Mouse (Mus musculus) CH12.LX (cell line): ENCODE measurements at regions not wholly inside any gene's neighbourhood (a gene's known extent, or its start where the extent isn't known, plus 50 kb on each side); places are given as distances from the start of the nearest gene placed in this dataset.

ENCODE experiments used
- DNase-seq: peaks from one replicate; pipeline ENCODE4 v3.0.0-alpha.2; 2013; ENCODE audit errors: extremely low read depth
- H3K27ac ChIP-seq: 2 replicates; pipeline ENCODE4 v1.5.1; 2012; ENCODE audit warnings: low read depth, mild to moderate bottlenecking, control low read depth, moderate library complexity; ENCODE audit not compliant: insufficient read depth
- H3K27me3 ChIP-seq: replicated peaks from 2 replicates; pipeline ENCODE3; 2012; ENCODE audit warnings: inconsistent platforms
- H3K36me3 ChIP-seq, 2 experiments: replicated peaks in 1 of 2; 2 replicates each; pipeline versions ENCODE3 to v1.6.1; 2012; ENCODE audit warnings: inconsistent platforms in 1 of 2, low read length in 1 of 2, mild to moderate bottlenecking in 1 of 2, mixed read lengths in 1 of 2, moderate library complexity in 1 of 2; ENCODE audit not compliant: control insufficient read depth in 1 of 2, insufficient read depth in 1 of 2
- H3K4me1 ChIP-seq, 2 experiments: 2 replicates each; pipeline ENCODE4 v1.6.1; 2012; ENCODE audit warnings: inconsistent platforms in 1 of 2, moderate library complexity in 1 of 2; ENCODE audit not compliant: insufficient read depth in 2 of 2, control insufficient read depth in 1 of 2
- H3K4me2 ChIP-seq: 2 replicates; pipeline ENCODE4 v1.6.1; 2012; ENCODE audit warnings: low read depth, mild to moderate bottlenecking, control low read depth; ENCODE audit not compliant: poor library complexity, insufficient read depth, severe bottlenecking
- H3K4me3 ChIP-seq, 3 experiments: fragments of 150-350 bp in 1 of 3; sonication (generic) in 1 of 3; replicated peaks in 1 of 3; 2 replicates each; pipeline versions ENCODE3 to v1.5.1; 2011 to 2012; ENCODE audit warnings: low read depth in 2 of 3, low read length in 2 of 3, mild to moderate bottlenecking in 2 of 3, moderate library complexity in 2 of 3, control low read depth in 1 of 3, improper control_type of control experiment in 1 of 3, inconsistent platforms in 1 of 3, mixed read lengths in 1 of 3; ENCODE audit not compliant: poor library complexity in 1 of 3
- H3K79me2 ChIP-seq: replicated peaks from 2 replicates; pipeline ENCODE4 v1.6.1; 2012; ENCODE audit warnings: mild to moderate bottlenecking, moderate library complexity; ENCODE audit not compliant: control insufficient read depth, poor library complexity, insufficient read depth, severe bottlenecking; ENCODE audit errors: extremely low read depth
- H3K9ac ChIP-seq: 2 replicates; pipeline ENCODE4 v1.6.1; 2012; ENCODE audit warnings: low read depth, mild to moderate bottlenecking, control low read depth, moderate library complexity; ENCODE audit not compliant: insufficient read depth
- H3K9me3 ChIP-seq: replicated peaks from 2 replicates; pipeline ENCODE3; 2012; ENCODE audit warnings: low read length, inconsistent platforms, mixed read lengths
- BHLHE40 ChIP-seq: IDR thresholded peaks from 2 replicates; pipeline ENCODE4 v1.6.1; 2011; ENCODE audit warnings: mild to moderate bottlenecking, low read depth, low read length, improper control_type of control experiment
- CHD1 ChIP-seq: IDR thresholded peaks from 2 replicates; pipeline ENCODE4 v1.6.1; 2012; ENCODE audit warnings: low read depth, low read length, improper control_type of control experiment, inconsistent platforms
- CHD2 ChIP-seq: IDR thresholded peaks from 2 replicates; pipeline ENCODE4 v1.6.1; 2011; ENCODE audit warnings: low read length, improper control_type of control experiment
- CTCF ChIP-seq, 2 experiments: IDR thresholded peaks in 1 of 2; conservative IDR thresholded peaks in 1 of 2; 2 replicates each; pipeline ENCODE4 v1.5.1; 2011 to 2012; ENCODE audit warnings: low read depth in 2 of 2, low read length in 2 of 2, improper control_type of control experiment in 1 of 2, inconsistent platforms in 1 of 2, mild to moderate bottlenecking in 1 of 2, moderate library complexity in 1 of 2
- E2F4 ChIP-seq: IDR thresholded peaks from 2 replicates; pipeline ENCODE4 v1.6.1; 2011; ENCODE audit warnings: low read depth, low read length, improper control_type of control experiment; ENCODE audit not compliant: insufficient replicate concordance
- ELF1 ChIP-seq: IDR thresholded peaks from 2 replicates; pipeline ENCODE4 v1.6.1; 2014; ENCODE audit warnings: low read depth, mild to moderate bottlenecking, inconsistent platforms, low read length, improper control_type of control experiment
- EP300 ChIP-seq: IDR thresholded peaks from 2 replicates; pipeline ENCODE4 v1.6.1; 2011; ENCODE audit warnings: low read length, improper control_type of control experiment
- ETS1 ChIP-seq: conservative IDR thresholded peaks from 2 replicates; pipeline ENCODE4 v1.6.1; 2012; ENCODE audit warnings: low read depth, mild to moderate bottlenecking, inconsistent platforms, low read length, improper control_type of control experiment, moderate library complexity
- GABPA ChIP-seq: IDR thresholded peaks from 2 replicates; pipeline ENCODE4 v1.6.1; 2012; ENCODE audit warnings: low read depth, low read length, improper control_type of control experiment, inconsistent platforms; ENCODE audit not compliant: insufficient replicate concordance
- JUN ChIP-seq: IDR thresholded peaks from 2 replicates; pipeline ENCODE4 v1.6.1; 2011; ENCODE audit warnings: low read depth, mild to moderate bottlenecking, low read length, improper control_type of control experiment, moderate library complexity; ENCODE audit not compliant: insufficient read depth
- MAFK ChIP-seq: IDR thresholded peaks from 2 replicates; pipeline ENCODE4 v1.6.1; 2011; ENCODE audit warnings: low read length, improper control_type of control experiment; ENCODE audit not compliant: insufficient replicate concordance
- MAX ChIP-seq: IDR thresholded peaks from 2 replicates; pipeline ENCODE4 v1.6.1; 2011; ENCODE audit warnings: low read length, improper control_type of control experiment
- MEF2A ChIP-seq: IDR thresholded peaks from 2 replicates; pipeline ENCODE4 v1.6.1; 2014; ENCODE audit warnings: low read depth, mild to moderate bottlenecking, inconsistent platforms, low read length, improper control_type of control experiment, borderline replicate concordance
- MXI1 ChIP-seq: IDR thresholded peaks from 2 replicates; pipeline ENCODE4 v1.6.1; 2011; ENCODE audit warnings: mild to moderate bottlenecking, low read depth, low read length, improper control_type of control experiment
- MYC ChIP-seq: IDR thresholded peaks from 2 replicates; pipeline ENCODE4 v1.6.1; 2011; ENCODE audit warnings: low read depth, mild to moderate bottlenecking, improper control_type of control experiment, low read length
- NRF1 ChIP-seq: IDR thresholded peaks from 2 replicates; pipeline ENCODE4 v1.6.1; 2014; ENCODE audit warnings: low read depth, mild to moderate bottlenecking, inconsistent platforms, low read length, improper control_type of control experiment, moderate library complexity
- RAD21 ChIP-seq: IDR thresholded peaks from 2 replicates; pipeline ENCODE4 v1.6.1; 2011; ENCODE audit warnings: low read depth, mild to moderate bottlenecking, low read length, improper control_type of control experiment, moderate library complexity
- RCOR1 ChIP-seq: conservative IDR thresholded peaks from 2 replicates; pipeline ENCODE4 v1.6.1; 2012; ENCODE audit warnings: low read depth, mild to moderate bottlenecking, inconsistent platforms, low read length, improper control_type of control experiment
- SIN3A ChIP-seq: IDR thresholded peaks from 2 replicates; pipeline ENCODE4 v1.6.1; 2012; ENCODE audit warnings: low read length, improper control_type of control experiment, inconsistent platforms
- SMC3 ChIP-seq: IDR thresholded peaks from 2 replicates; pipeline ENCODE4 v1.6.1; 2011; ENCODE audit warnings: low read depth, low read length, improper control_type of control experiment
- TCF12 ChIP-seq: IDR thresholded peaks from 2 replicates; pipeline ENCODE4 v1.6.1; 2014; ENCODE audit warnings: low read depth, mild to moderate bottlenecking, inconsistent platforms, low read length, improper control_type of control experiment
- UBTF ChIP-seq: IDR thresholded peaks from 2 replicates; pipeline ENCODE4 v1.6.1; 2012; ENCODE audit warnings: low read depth, mild to moderate bottlenecking, inconsistent platforms, low read length, improper control_type of control experiment, moderate library complexity
- ZKSCAN1 ChIP-seq: IDR thresholded peaks from 2 replicates; pipeline ENCODE4 v1.6.1; 2012; ENCODE audit warnings: low read depth, inconsistent platforms, low read length, improper control_type of control experiment, borderline replicate concordance
- ZMIZ1 ChIP-seq: IDR thresholded peaks from 2 replicates; pipeline ENCODE4 v1.6.1; 2012; ENCODE audit warnings: low read depth, mild to moderate bottlenecking, inconsistent platforms, low read length, improper control_type of control experiment
- ZNF384 ChIP-seq: IDR thresholded peaks from 2 replicates; pipeline ENCODE4 v1.6.1; 2012; ENCODE audit warnings: low read depth, low read length, improper control_type of control experiment, inconsistent platforms
- dilution Hi-C: fragments of 300-500 bp; cut with MboI; formaldehyde crosslinking; loops from 2 replicates; pipeline ENCODE4 v1.14.3; 2020; ENCODE audit warnings: low sequenced_read_pairs; ENCODE audit not compliant: extremely low pct_unique_long_range_greater_than_20kb, extremely low pct_ligation_motif_present
- in situ Hi-C: fragments of 300-500 bp; cut with MboI; formaldehyde crosslinking; loops from 3 replicates; pipeline ENCODE4 v1.14.3; 2019; ENCODE audit warnings: low sequenced_read_pairs, low pct_ligation_motif_present, low pct_unique_long_range_greater_than_20kb, mixed read lengths

GRCm38 (mm10) chr16:58137728-58138279 lies 270.4 kb upstream of the Dcbld2 start:
- Histone ChIP-seq H3K4me1 (no peaks in the 10 kb centered on the region), H3K36me3 (no peaks in the 10 kb centered on the region)
- TF ChIP-seq MYC = no peak
- no peak for TF ChIP-seq SMC3
- no peak for TF ChIP-seq BHLHE40
- TF ChIP-seq MEF2A = no peak
- no peak for TF ChIP-seq ZKSCAN1
- TF ChIP-seq MAFK = no peak
- no peak for TF ChIP-seq ELF1
- TF ChIP-seq JUN = no peak
- TF ChIP-seq ZNF384 = no peak
- TF ChIP-seq GABPA = no peak
- TF ChIP-seq ZMIZ1 = no peak
- TF ChIP-seq UBTF = no peak
- TF ChIP-seq RCOR1 = no peak
- no peak for TF ChIP-seq CHD2
- TF ChIP-seq TCF12 = no peak
- no peak for TF ChIP-seq RAD21
- no peak for TF ChIP-seq NRF1
- TF ChIP-seq, all 38 proteins: peak for 0
- no peak overlapping the region for H3K27ac ChIP-seq
- H3K4me2 ChIP-seq = no peak overlapping the region
- no peaks in the 10 kb centered on the region for H3K79me2 ChIP-seq
- in situ Hi-C loops (no loop called here), dilution Hi-C loops (no loop called here)
- peaks cover 12% of the 10 kb centered on the region for H3K27me3 ChIP-seq
- DNase-seq = no peak
- H3K4me3 ChIP-seq = no peak overlapping the region
- no peaks in the 10 kb centered on the region for H3K9me3 ChIP-seq
- H3K9ac ChIP-seq = no peak overlapping the region

- Histone ChIP-seq H3K4me2 (no peak overlapping the region), H3K9ac (no peak overlapping the region), H3K36me3 (no peaks in the 10 kb centered on the region), H3K9me3 (no peaks in the 10 kb centered on the region), H3K27ac (no peak overlapping the region), H3K4me3 (no peak overlapping the region), H3K4me1 (no peaks in the 10 kb centered on the region), H3K27me3 (peaks cover 4% of the 10 kb centered on the region), H3K79me2 (no peaks in the 10 kb centered on the region)
- in situ Hi-C loops (no loop called here), dilution Hi-C loops (no loop called here)
- TF ChIP-seq RCOR1 (no peak), E2F4 (no peak), SIN3A (no peak), ZMIZ1 (no peak), EP300 (no peak), MAX (no peak), SMC3 (no peak), ZKSCAN1 (no peak), CHD1 (no peak), MXI1 (no peak), CTCF (conservative IDR thresholded peaks at IDR 0.05 in 1 of 2, IDR thresholded peaks at IDR 0.05 in 1 of 2; ENCODE audit: low read depth in 2 of 2, low read length in 2 of 2) (no peak), UBTF (no peak), MEF2A (no peak), ETS1 (no peak)
- DNase-seq = no peak
Observed at GRCm38 (mm10) chr16:58146479-58146878, 261.8 kb upstream of the Dcbld2 start.
